Mouse (Mus musculus) intestine, postnatal 0 days (tissue): ENCODE measurements around the gene Olfr765. TPM values are rescaled to one million over a fixed set of nuclear protein-coding genes. Genes with fewer than 3 reads are reported as not detected.
"Not testable (repeated sequence)": the region's sequence is repeated elsewhere in the genome, so short reads cannot be mapped to it uniquely, and the experiment has no call there.

Experiments used
- ATAC-seq: fragments of 200-750 bp; cut with Nextera tagmentation; 2 replicates; pipeline ENCODE4 v1.8.0; 2017; ENCODE audit warnings: mild to moderate bottlenecking, moderate TSS enrichment, moderate library complexity
- H3K27ac ChIP-seq: fragments of 300-500 bp; sonication (generic); 2 replicates; pipeline ENCODE4 v1.5.1; 2014; ENCODE audit warnings: mild to moderate bottlenecking, low read depth, low read length, moderate library complexity
- H3K27me3 ChIP-seq: fragments of 300-500 bp; sonication (generic); replicated peaks from 2 replicates; pipeline ENCODE4 v1.6.1; 2014; ENCODE audit warnings: low read length, mixed read lengths; ENCODE audit not compliant: control insufficient read depth, insufficient read depth
- H3K36me3 ChIP-seq: fragments of 300-500 bp; sonication (generic); 2 replicates; pipeline ENCODE4 v1.6.1; 2014; ENCODE audit warnings: mild to moderate bottlenecking, moderate library complexity; ENCODE audit not compliant: control insufficient read depth, insufficient read depth
- H3K4me1 ChIP-seq: fragments of 300-500 bp; sonication (generic); replicated peaks from 2 replicates; pipeline ENCODE4 v1.6.1; 2014; ENCODE audit warnings: antibody characterized with exemption, low read length, mixed read lengths; ENCODE audit not compliant: control insufficient read depth, insufficient read depth
- H3K4me2 ChIP-seq: fragments of 300-500 bp; sonication (generic); replicated peaks from 2 replicates; pipeline ENCODE4 v1.6.1; 2014; ENCODE audit warnings: low read depth, mild to moderate bottlenecking, moderate library complexity
- H3K4me3 ChIP-seq: fragments of 300-500 bp; sonication (generic); 2 replicates; pipeline ENCODE4 v1.5.1; 2014; ENCODE audit warnings: low read depth, low read length
- H3K9ac ChIP-seq: fragments of 300-500 bp; sonication (generic); 2 replicates; pipeline ENCODE4 v1.6.1; 2014; ENCODE audit warnings: mild to moderate bottlenecking, low read depth, low read length
- H3K9me3 ChIP-seq: fragments of 300-500 bp; sonication (generic); 2 replicates; pipeline ENCODE4 v1.6.1; 2016; ENCODE audit warnings: mixed run types; ENCODE audit not compliant: control insufficient read depth
- CTCF ChIP-seq: sonication (generic); IDR thresholded peaks from 2 replicates; pipeline ENCODE4 v1.5.1; 2016; ENCODE audit warnings: low read depth, mild to moderate bottlenecking, control low read depth, antibody characterized with exemption, moderate library complexity
- WGBS: fragments of 180-500 bp; shearing (Covaris S2); extraction: QIAGEN DNeasy Blood & Tissue Kit; methylation state at CpG from one replicate; pipeline ENCODE4 v1.1.7; 2014; 5-methylcytosine and 5-hydroxymethylcytosine counted together
- polyA plus RNA-seq: library from polyadenylated mRNA; unstranded; fragments of >200 nt; fragmentation: Nextera tagmentation; extraction: Ambion mirVana; gene quantifications from 2 replicates; pipeline ENCODE4 v1.2.1, GENCODE M21; 2015

Olfr765 gene
- polyA plus RNA-seq: not detected in 2 replicates

GRCm38 (mm10) chr10:129049898-129050297, at the start of gene Olfr765:
Olfr765 (minus strand) TSS chr10:129049998.
- H3K9ac ChIP-seq, H3K4me2 ChIP-seq, H3K36me3 ChIP-seq, H3K4me3 ChIP-seq, H3K4me1 ChIP-seq, H3K27ac ChIP-seq, H3K27me3 ChIP-seq, H3K9me3 ChIP-seq, ATAC-seq: not testable (repeated sequence)

GRCm38 (mm10) chr10:129099275-129099674, 49.5 kb upstream of the Olfr765 start, which contains the start of gene Olfr768:
Olfr768 (minus strand) TSS chr10:129099375.
- Histone ChIP-seq H3K4me2 (no peak within 1 kb of the TSS), H3K4me3 (no peak within 1 kb of the TSS), H3K4me1 (no peaks in the 10 kb centered on the region), H3K9ac (no peak within 1 kb of the TSS), H3K27me3 (no peaks in the 10 kb centered on the region), H3K36me3 (no peaks in the 10 kb centered on the region), H3K9me3 (no peaks in the 10 kb centered on the region), H3K27ac (no peak within 1 kb of the TSS)
- WGBS: 67% methylated on average over 1 of the region's 1 CpGs
- TF ChIP-seq CTCF: no peak
- ATAC-seq: no peak

GRCm38 (mm10) chr10:129082810-129083209, 33.0 kb upstream of the Olfr765 start, which contains the start of gene Olfr767:
Olfr767 (minus strand) TSS chr10:129082910.
- not testable (repeated sequence) for H3K27me3 ChIP-seq

GRCm38 (mm10) chr10:129068877-129069276, 19.1 kb upstream of the Olfr765 start, which contains the start of gene Olfr766-ps1:
Olfr766-ps1 (minus strand) TSS chr10:129068977.
- Histone ChIP-seq H3K27me3 (no peaks in the 10 kb centered on the region), H3K27ac (no peak within 1 kb of the TSS), H3K36me3 (no peaks in the 10 kb centered on the region), H3K9ac (no peak within 1 kb of the TSS), H3K4me1 (no peaks in the 10 kb centered on the region), H3K4me3 (no peak within 1 kb of the TSS), H3K9me3 (no peaks in the 10 kb centered on the region), H3K4me2 (no peak within 1 kb of the TSS)
- no peak for ATAC-seq
- TF ChIP-seq CTCF: no peak
- 88% methylated on average over 2 of the region's 2 CpGs for WGBS

More at GRCm38 (mm10) chr10:129082810-129083209, 33.0 kb upstream of the Olfr765 start, which contains the start of gene Olfr767:
- H3K36me3 ChIP-seq, H3K4me3 ChIP-seq, H3K9me3 ChIP-seq, H3K27ac ChIP-seq, H3K4me2 ChIP-seq, ATAC-seq, H3K9ac ChIP-seq, H3K4me1 ChIP-seq: not testable (repeated sequence)

GRCm38 (mm10) chr10:129039796-129040195, 10.0 kb downstream of the Olfr765 start, which contains the start of gene Olfr764-ps1:
Olfr764-ps1 (minus strand) TSS chr10:129039896.
- no peak within 1 kb of the TSS for H3K9ac ChIP-seq
- no peak within 1 kb of the TSS for H3K27ac ChIP-seq
- no peak within 1 kb of the TSS for H3K4me3 ChIP-seq
- no peaks in the 10 kb centered on the region for H3K9me3 ChIP-seq
- H3K4me2 ChIP-seq: no peak within 1 kb of the TSS
- H3K4me1 ChIP-seq: no peaks in the 10 kb centered on the region
- TF ChIP-seq CTCF: no peak
- ATAC-seq: no peak
- H3K27me3 ChIP-seq: no peaks in the 10 kb centered on the region
- WGBS: 79% methylated on average over 3 of the region's 3 CpGs
- H3K36me3 ChIP-seq: no peaks in the 10 kb centered on the region

GRCm38 (mm10) chr10:129028343-129028742, 21.5 kb downstream of the Olfr765 start:
- H3K4me1 ChIP-seq: no peaks in the 10 kb centered on the region
- H3K9ac ChIP-seq: no peak overlapping the region
- no peaks in the 10 kb centered on the region for H3K27me3 ChIP-seq
- 69% methylated on average over 2 of the region's 2 CpGs for WGBS
- no peak for ATAC-seq
- no peaks in the 10 kb centered on the region for H3K36me3 ChIP-seq
- H3K4me3 ChIP-seq: no peak overlapping the region
- H3K27ac ChIP-seq: no peak overlapping the region
- TF ChIP-seq CTCF: no peak
- H3K4me2 ChIP-seq: no peak overlapping the region
- H3K9me3 ChIP-seq: no peaks in the 10 kb centered on the region
